Mouse (Mus musculus): ENCODE measurements around the gene Mtor. TPM values are rescaled to one million over a fixed set of nuclear protein-coding genes. Genes with fewer than 3 reads are reported as not detected.

Mtor gene
- polyA plus RNA-seq, 1 experiment, result 14.2 TPM

- Histone ChIP-seq H3K27me3 (ENCODE audit: control insufficient read depth, insufficient read depth, low read length) (no peaks in the 10 kb centered on the region), H3K27ac (ENCODE audit: insufficient read depth, low read length) (no peak overlapping the region), H3K4me3 (ENCODE audit: extremely low read depth, insufficient read depth, insufficient read length) (no peak overlapping the region), H3K4me1 (ENCODE audit: control insufficient read depth, insufficient read depth, insufficient read length) (no peaks in the 10 kb centered on the region), H3K36me3 (ENCODE audit: control insufficient read depth, insufficient read depth, low read length) (no peaks in the 10 kb centered on the region)
- whole genome bisulfite sequencing, result 15% methylated on average over 16 of the region's 16 CpGs
- TF ChIP-seq CTCF (IDR thresholded peaks at IDR 0.05; ENCODE audit: extremely low read depth, insufficient read depth, insufficient read length, insufficient replicate concordance) (no peak), POLR2A (IDR thresholded peaks at IDR 0.05; ENCODE audit: low read depth, low read length) (no peak)
- DNase-seq (ENCODE audit: low read depth in 1 of 2, low spot score in 2 of 2), result no peak
Observed at GRCm38 (mm10) chr4:148415575-148415974, 32.8 kb upstream of the Mtor start.

- WGBS, result 64% methylated on average over 11 of the region's 11 CpGs
- H3K27me3 ChIP-seq (ENCODE audit: control insufficient read depth, insufficient read depth, low read length), result no peaks in the 10 kb centered on the region
Observed at GRCm38 (mm10) chr4:148417074-148417526, 31.3 kb upstream of the Mtor start.

GRCm38 (mm10) chr4:148417559-148417958, 30.9 kb upstream of the Mtor start:
- Histone ChIP-seq H3K4me3 (ENCODE audit: extremely low read depth, insufficient read depth, insufficient read length) (no peak overlapping the region), H3K36me3 (ENCODE audit: control insufficient read depth, insufficient read depth, low read length) (no peaks in the 10 kb centered on the region), H3K27ac (ENCODE audit: insufficient read depth, low read length) (no peak overlapping the region), H3K4me1 (ENCODE audit: control insufficient read depth, insufficient read depth, insufficient read length) (no peaks in the 10 kb centered on the region), H3K27me3 (ENCODE audit: control insufficient read depth, insufficient read depth, low read length) (no peaks in the 10 kb centered on the region)
- DNase-seq (ENCODE audit: low read depth in 1 of 2, low spot score in 2 of 2), result no peak
- TF ChIP-seq POLR2A (IDR thresholded peaks at IDR 0.05; ENCODE audit: low read depth, low read length), result no peak
- WGBS, result 66% methylated on average over 6 of the region's 6 CpGs

More at GRCm38 (mm10) chr4:148417074-148417526, 31.3 kb upstream of the Mtor start:
- no peaks in the 10 kb centered on the region for H3K36me3 ChIP-seq (ENCODE audit: control insufficient read depth, insufficient read depth, low read length)
- no peak overlapping the region for H3K4me3 ChIP-seq (ENCODE audit: extremely low read depth, insufficient read depth, insufficient read length)
- H3K27ac ChIP-seq (ENCODE audit: insufficient read depth, low read length), result no peak overlapping the region
- TF ChIP-seq POLR2A (IDR thresholded peaks at IDR 0.05; ENCODE audit: low read depth, low read length) (no peak), CTCF (IDR thresholded peaks at IDR 0.05; ENCODE audit: extremely low read depth, insufficient read depth, insufficient read length, insufficient replicate concordance) (no peak)
- no peaks in the 10 kb centered on the region for H3K4me1 ChIP-seq (ENCODE audit: control insufficient read depth, insufficient read depth, insufficient read length)
- no peak for DNase-seq (ENCODE audit: low read depth in 1 of 2, low spot score in 2 of 2)

- Histone ChIP-seq H3K27ac (ENCODE audit: insufficient read depth, low read length) (no peak overlapping the region), H3K4me1 (ENCODE audit: control insufficient read depth, insufficient read depth, insufficient read length) (no peaks in the 10 kb centered on the region), H3K4me3 (ENCODE audit: extremely low read depth, insufficient read depth, insufficient read length) (no peak overlapping the region), H3K36me3 (ENCODE audit: control insufficient read depth, insufficient read depth, low read length) (no peaks in the 10 kb centered on the region), H3K27me3 (ENCODE audit: control insufficient read depth, insufficient read depth, low read length) (no peaks in the 10 kb centered on the region)
- no peak for TF ChIP-seq CTCF (IDR thresholded peaks at IDR 0.05; ENCODE audit: extremely low read depth, insufficient read depth, insufficient read length, insufficient replicate concordance)
- TF ChIP-seq POLR2A (IDR thresholded peaks at IDR 0.05; ENCODE audit: low read depth, low read length), result no peak
- no peak for DNase-seq (ENCODE audit: low read depth in 1 of 2, low spot score in 2 of 2)
- 82% methylated on average over 10 of the region's 10 CpGs for WGBS
Observed at GRCm38 (mm10) chr4:148426950-148427850, 21.2 kb upstream of the Mtor start.

- Histone ChIP-seq H3K4me1 (ENCODE audit: control insufficient read depth, insufficient read depth, insufficient read length) (no peaks in the 10 kb centered on the region), H3K36me3 (ENCODE audit: control insufficient read depth, insufficient read depth, low read length) (no peaks in the 10 kb centered on the region), H3K27me3 (ENCODE audit: control insufficient read depth, insufficient read depth, low read length) (no peaks in the 10 kb centered on the region), H3K4me3 (ENCODE audit: extremely low read depth, insufficient read depth, insufficient read length) (no peak overlapping the region), H3K27ac (ENCODE audit: insufficient read depth, low read length) (no peak overlapping the region)
- WGBS, result 73% methylated on average over 5 of the region's 5 CpGs
- no peak for DNase-seq (ENCODE audit: low read depth in 1 of 2, low spot score in 2 of 2)
- no peak for TF ChIP-seq CTCF (IDR thresholded peaks at IDR 0.05; ENCODE audit: extremely low read depth, insufficient read depth, insufficient read length, insufficient replicate concordance)
- TF ChIP-seq POLR2A (IDR thresholded peaks at IDR 0.05; ENCODE audit: low read depth, low read length), result no peak
Observed at GRCm38 (mm10) chr4:148428544-148428943, 19.9 kb upstream of the Mtor start.

GRCm38 (mm10) chr4:148429121-148429520, 19.3 kb upstream of the Mtor start:
- DNase-seq (ENCODE audit: low read depth in 1 of 2, low spot score in 2 of 2), result no peak
- Histone ChIP-seq H3K4me3 (ENCODE audit: extremely low read depth, insufficient read depth, insufficient read length) (no peak overlapping the region), H3K36me3 (ENCODE audit: control insufficient read depth, insufficient read depth, low read length) (no peaks in the 10 kb centered on the region), H3K4me1 (ENCODE audit: control insufficient read depth, insufficient read depth, insufficient read length) (no peaks in the 10 kb centered on the region), H3K27ac (ENCODE audit: insufficient read depth, low read length) (no peak overlapping the region), H3K27me3 (ENCODE audit: control insufficient read depth, insufficient read depth, low read length) (no peaks in the 10 kb centered on the region)
- 92% methylated on average over 11 of the region's 11 CpGs for WGBS
- no peak for TF ChIP-seq CTCF (IDR thresholded peaks at IDR 0.05; ENCODE audit: extremely low read depth, insufficient read depth, insufficient read length, insufficient replicate concordance)
- no peak for TF ChIP-seq POLR2A (IDR thresholded peaks at IDR 0.05; ENCODE audit: low read depth, low read length)

GRCm38 (mm10) chr4:148429686-148430085, 18.7 kb upstream of the Mtor start:
- DNase-seq (ENCODE audit: low read depth in 1 of 2, low spot score in 2 of 2), result peak; percentile 9 to 46
- Histone ChIP-seq H3K27ac (ENCODE audit: insufficient read depth, low read length) (no peak overlapping the region), H3K27me3 (ENCODE audit: control insufficient read depth, insufficient read depth, low read length) (no peaks in the 10 kb centered on the region), H3K4me1 (ENCODE audit: control insufficient read depth, insufficient read depth, insufficient read length) (no peaks in the 10 kb centered on the region), H3K36me3 (ENCODE audit: control insufficient read depth, insufficient read depth, low read length) (no peaks in the 10 kb centered on the region), H3K4me3 (ENCODE audit: extremely low read depth, insufficient read depth, insufficient read length) (no peak overlapping the region)
- WGBS, result 32% methylated on average over 6 of the region's 6 CpGs
- peak; percentile 76; the same call in 1 of the 2 replicates for TF ChIP-seq CTCF (IDR thresholded peaks at IDR 0.05; ENCODE audit: extremely low read depth, insufficient read depth, insufficient read length, insufficient replicate concordance)
- TF ChIP-seq POLR2A (IDR thresholded peaks at IDR 0.05; ENCODE audit: low read depth, low read length), result no peak

Measured in spleen, adult 2 months (tissue).